Mouse (Mus musculus): ENCODE results near the gene Srcap. TPM values are rescaled to one million over a fixed set of nuclear protein-coding genes. Genes with fewer than 3 reads are reported as not detected.

Gene Srcap
- total and polyA plus RNA-seq, 2 experiments from 2014 or later: 30.4 to 31.7 TPM

DNA sequence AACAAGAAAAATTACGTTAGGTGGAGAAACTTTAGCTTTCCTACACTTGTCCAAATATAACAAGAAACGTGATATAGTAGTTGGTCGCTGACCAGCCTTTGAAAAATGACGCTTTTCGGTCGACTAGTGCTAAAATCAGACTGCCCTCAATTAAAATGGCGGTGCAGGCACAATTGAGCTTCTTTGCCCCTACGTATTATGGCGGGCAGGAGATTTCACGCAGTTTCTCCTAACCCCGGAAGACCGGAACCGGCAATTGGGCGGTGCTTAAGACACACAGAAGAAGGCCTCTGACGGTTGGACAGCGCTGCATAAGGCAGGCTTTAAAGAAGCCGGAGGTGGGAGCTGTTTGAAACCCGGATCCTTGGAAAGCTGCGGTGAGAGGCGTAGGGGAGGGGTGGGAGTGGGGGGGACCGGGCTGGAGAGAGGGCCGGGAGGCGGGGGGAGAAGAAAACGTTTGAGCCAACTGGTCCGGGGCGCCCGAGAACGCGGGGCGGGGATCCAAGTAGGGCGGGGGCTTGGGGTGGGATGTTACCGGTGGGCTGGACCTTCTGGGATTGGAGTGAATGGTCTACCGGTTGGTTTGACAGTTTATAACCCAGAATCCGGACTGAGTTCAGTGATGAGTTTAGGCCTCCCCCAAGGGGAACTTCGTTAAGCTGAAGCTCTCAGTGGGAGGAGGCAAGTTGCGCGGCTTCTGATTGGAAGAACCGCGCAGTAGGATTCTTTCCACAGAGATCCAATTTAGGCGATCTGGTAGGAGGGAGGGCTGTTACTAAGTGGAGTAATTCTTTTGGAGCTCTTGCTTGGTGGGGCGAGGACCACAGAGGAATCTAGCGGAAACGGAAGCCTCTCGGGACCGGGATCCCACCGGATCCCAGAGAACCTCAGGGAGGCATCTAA is 40.8 kb upstream of the Srcap start:
- WGBS: under 1% methylated on average over 46 of the region's 46 CpGs
- ATAC-seq (ENCODE audit: low FRiP score) (peak; percentile 96), DNase-seq (ENCODE audit: low spot score) (peak; percentile 100)
- Histone ChIP-seq H3K9me3 (ENCODE audit: low read length) (no peaks in the 10 kb centered on the region), H3K9ac (replicated peaks; ENCODE audit: low read length, poor library complexity, severe bottlenecking) (peak overlapping the region; percentile 96), H3K4me1 (ENCODE audit: insufficient read depth, low read length) (no peaks in the 10 kb centered on the region), H3K27me3 (ENCODE audit: insufficient read depth, low read length) (no peaks in the 10 kb centered on the region), H3K36me3 (ENCODE audit: insufficient read depth, low read length) (peaks cover 25% of the 10 kb centered on the region), H3K4me2 (ENCODE audit: low read depth, low read length, poor library complexity, severe bottlenecking) (peak overlapping the region; percentile 80), H3K4me3 (ENCODE audit: low read depth, low read length) (peak overlapping the region; percentile 81), H3K27ac (ENCODE audit: low read depth, low read length) (peak overlapping the region; percentile 94)
- TF ChIP-seq CTCF (IDR thresholded peaks at IDR 0.05): peak; percentile 38

DNA sequence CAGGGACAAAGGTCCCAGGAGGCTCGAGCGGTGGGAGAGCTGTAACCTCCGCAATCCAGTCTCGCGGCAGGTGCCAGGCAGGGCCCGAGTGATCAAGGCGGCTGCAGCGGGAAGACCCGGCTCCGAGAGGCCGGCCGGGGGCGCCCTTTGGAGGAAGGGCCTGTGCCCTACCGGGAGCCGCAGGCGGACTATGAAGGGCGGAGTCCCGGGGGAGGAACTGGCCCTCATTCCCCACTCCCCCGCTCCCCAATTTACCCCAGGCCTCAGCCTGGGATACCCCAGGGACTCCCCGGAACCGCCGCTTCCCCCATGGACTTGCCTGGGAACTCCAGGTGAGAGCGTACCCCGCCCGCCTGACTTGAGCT is 40.2 kb upstream of the Srcap start:
- Histone ChIP-seq H3K27ac (ENCODE audit: low read depth, low read length) (peak overlapping the region; percentile 94), H3K4me3 (ENCODE audit: low read depth, low read length) (peak overlapping the region; percentile 81), H3K4me2 (ENCODE audit: low read depth, low read length, poor library complexity, severe bottlenecking) (peak overlapping the region; percentile 80), H3K36me3 (ENCODE audit: insufficient read depth, low read length) (peaks cover 30% of the 10 kb centered on the region), H3K9ac (replicated peaks; ENCODE audit: low read length, poor library complexity, severe bottlenecking) (peak overlapping the region; percentile 96), H3K4me1 (ENCODE audit: insufficient read depth, low read length) (no peaks in the 10 kb centered on the region), H3K27me3 (ENCODE audit: insufficient read depth, low read length) (no peaks in the 10 kb centered on the region), H3K9me3 (ENCODE audit: low read length) (no peaks in the 10 kb centered on the region)
- peak; percentile 36; the same call in 1 of the 2 replicates for ATAC-seq (ENCODE audit: low FRiP score)
- under 1% methylated on average over 24 of the region's 25 CpGs for WGBS
- no peak for DNase-seq (ENCODE audit: low spot score)
- TF ChIP-seq CTCF (IDR thresholded peaks at IDR 0.05): peak; percentile 34

DNA sequence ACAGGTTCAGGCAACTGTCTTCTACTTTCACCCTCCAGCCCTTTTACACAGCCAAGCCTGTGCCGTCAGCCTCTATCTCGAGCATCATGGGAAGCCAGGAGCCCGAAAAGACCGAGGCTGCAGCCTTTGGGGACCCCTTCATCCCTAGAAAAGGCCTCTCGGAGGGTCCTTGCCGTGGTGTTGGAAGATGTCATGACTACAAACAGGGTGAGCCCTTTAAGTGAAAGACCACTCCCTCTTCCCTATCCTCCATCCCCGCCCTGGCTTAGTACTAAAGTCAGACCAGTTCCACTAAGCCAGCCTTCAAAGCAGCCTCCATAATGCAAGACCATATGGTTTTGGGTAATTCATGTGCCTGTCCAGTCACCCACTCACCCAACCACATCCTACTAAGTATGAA is 39.7 kb upstream of the Srcap start:
- DNase-seq (ENCODE audit: low spot score) (peak; percentile 46), ATAC-seq (ENCODE audit: low FRiP score) (no peak)
- Histone ChIP-seq H3K9me3 (ENCODE audit: low read length) (no peaks in the 10 kb centered on the region), H3K4me1 (ENCODE audit: insufficient read depth, low read length) (no peaks in the 10 kb centered on the region), H3K27ac (ENCODE audit: low read depth, low read length) (peak overlapping the region; percentile 94), H3K36me3 (ENCODE audit: insufficient read depth, low read length) (peaks cover 30% of the 10 kb centered on the region), H3K9ac (replicated peaks; ENCODE audit: low read length, poor library complexity, severe bottlenecking) (peak overlapping the region; percentile 96), H3K4me2 (ENCODE audit: low read depth, low read length, poor library complexity, severe bottlenecking) (peak overlapping the region; percentile 80), H3K4me3 (ENCODE audit: low read depth, low read length) (peak overlapping the region; percentile 81), H3K27me3 (ENCODE audit: insufficient read depth, low read length) (no peaks in the 10 kb centered on the region)
- 3% methylated on average over 7 of the region's 7 CpGs for WGBS
- TF ChIP-seq CTCF (IDR thresholded peaks at IDR 0.05): no peak

DNA sequence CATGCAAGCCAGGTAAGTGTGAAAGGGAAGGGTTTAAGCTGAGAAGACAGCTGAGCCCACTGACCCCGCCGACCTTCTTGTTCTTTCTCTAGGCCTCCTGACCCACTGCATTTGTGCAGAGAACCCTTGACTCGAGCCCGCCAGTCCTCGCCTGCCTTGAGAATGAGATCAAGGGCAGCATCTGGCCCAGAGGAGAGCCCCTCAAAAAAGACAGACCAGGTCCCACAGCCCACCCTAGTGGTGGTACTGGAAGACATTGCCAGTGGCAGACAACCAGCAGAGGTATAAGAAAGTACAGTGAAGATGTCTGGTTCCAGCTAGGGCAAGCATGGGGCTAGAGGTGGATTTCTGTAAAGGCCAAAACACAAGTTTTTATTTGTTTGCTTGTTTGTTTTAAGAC is 38.1 kb upstream of the Srcap start:
- H3K27me3 ChIP-seq (ENCODE audit: insufficient read depth, low read length): no peaks in the 10 kb centered on the region

DNA sequence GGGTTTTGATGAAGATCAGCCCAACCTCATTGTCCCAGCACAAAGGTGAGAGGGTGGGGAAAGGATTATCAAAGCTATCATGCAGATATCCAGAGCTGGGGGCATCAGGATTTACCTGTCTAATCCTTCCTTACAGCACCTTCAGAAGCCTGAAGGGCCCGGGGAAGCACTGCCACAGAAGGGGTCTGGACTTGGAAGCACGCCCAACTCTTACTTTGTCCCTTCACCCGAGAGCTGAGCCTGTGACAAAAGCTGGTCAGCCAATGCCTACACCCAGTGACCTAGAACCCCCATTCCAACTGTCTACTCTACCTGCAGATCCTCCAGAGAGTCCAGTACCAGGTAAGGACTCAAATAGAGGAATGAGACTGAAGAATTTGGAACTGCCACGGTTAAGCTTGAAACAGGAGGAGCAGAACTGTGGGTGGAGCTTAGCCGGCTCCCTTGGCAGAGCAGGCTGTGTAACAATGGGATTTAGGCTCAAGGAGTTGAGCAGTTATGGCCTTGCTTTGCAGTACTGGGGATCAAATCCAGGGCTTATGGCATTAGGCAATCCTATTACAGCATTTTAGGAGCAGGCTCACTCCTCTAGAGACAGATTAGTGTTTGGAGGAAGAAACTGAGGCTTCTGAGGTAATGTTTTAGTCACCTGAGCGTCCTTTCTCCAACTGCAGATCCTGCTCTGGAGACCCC is 37.3 kb upstream of the Srcap start:
- DNase-seq (ENCODE audit: low spot score): no peak
- WGBS: 74% methylated on average over 6 of the region's 6 CpGs
- Histone ChIP-seq H3K4me1 (ENCODE audit: insufficient read depth, low read length) (no peaks in the 10 kb centered on the region), H3K4me2 (ENCODE audit: low read depth, low read length, poor library complexity, severe bottlenecking) (no peak overlapping the region), H3K9ac (replicated peaks; ENCODE audit: low read length, poor library complexity, severe bottlenecking) (no peak overlapping the region), H3K9me3 (ENCODE audit: low read length) (no peaks in the 10 kb centered on the region), H3K27ac (ENCODE audit: low read depth, low read length) (no peak overlapping the region), H3K27me3 (ENCODE audit: insufficient read depth, low read length) (no peaks in the 10 kb centered on the region), H3K36me3 (ENCODE audit: insufficient read depth, low read length) (peaks cover 30% of the 10 kb centered on the region), H3K4me3 (ENCODE audit: low read depth, low read length) (no peak overlapping the region)
- no peak for TF ChIP-seq CTCF (IDR thresholded peaks at IDR 0.05)
- ATAC-seq (ENCODE audit: low FRiP score): no peak

More for the DNA sequence above, 38.1 kb upstream of the Srcap start:
- peaks cover 30% of the 10 kb centered on the region for H3K36me3 ChIP-seq (ENCODE audit: insufficient read depth, low read length)
- peak; percentile 59 for TF ChIP-seq CTCF (IDR thresholded peaks at IDR 0.05)
- H3K4me1 ChIP-seq (ENCODE audit: insufficient read depth, low read length): no peaks in the 10 kb centered on the region
- peak; percentile 22 for DNase-seq (ENCODE audit: low spot score)
- ATAC-seq (ENCODE audit: low FRiP score): no peak
- H3K9me3 ChIP-seq (ENCODE audit: low read length): no peaks in the 10 kb centered on the region
- no peak overlapping the region for H3K4me2 ChIP-seq (ENCODE audit: low read depth, low read length, poor library complexity, severe bottlenecking)
- no peak overlapping the region for H3K9ac ChIP-seq (replicated peaks; ENCODE audit: low read length, poor library complexity, severe bottlenecking)
- H3K4me3 ChIP-seq (ENCODE audit: low read depth, low read length): no peak overlapping the region
- no peak overlapping the region for H3K27ac ChIP-seq (ENCODE audit: low read depth, low read length)
- WGBS: 73% methylated on average over 5 of the region's 5 CpGs

Measured in midbrain, postnatal 0 days (tissue).